Mouse (Mus musculus) heart, adult 2 months (tissue): ENCODE data around the gene Papola.

Experiments used
- CTCF ChIP-seq: fragments of 200-600 bp; IDR thresholded peaks from 2 replicates; pipeline ENCODE4 v1.8.1; 2022; ENCODE audit warnings: antibody characterized with exemption, mild to moderate bottlenecking, moderate library complexity
- EP300 ChIP-seq: fragments of 200-500 bp; IDR thresholded peaks from 2 replicates; pipeline ENCODE4 v1.6.1; 2011; ENCODE audit warnings: low read depth, low read length, control low read depth; ENCODE audit not compliant: insufficient read depth
- POLR2A ChIP-seq: fragments of 200-500 bp; IDR thresholded peaks from 2 replicates; pipeline ENCODE4 v1.6.1; 2011; ENCODE audit warnings: mild to moderate bottlenecking, low read depth, low read length, control low read depth; ENCODE audit not compliant: insufficient read depth

DNA sequence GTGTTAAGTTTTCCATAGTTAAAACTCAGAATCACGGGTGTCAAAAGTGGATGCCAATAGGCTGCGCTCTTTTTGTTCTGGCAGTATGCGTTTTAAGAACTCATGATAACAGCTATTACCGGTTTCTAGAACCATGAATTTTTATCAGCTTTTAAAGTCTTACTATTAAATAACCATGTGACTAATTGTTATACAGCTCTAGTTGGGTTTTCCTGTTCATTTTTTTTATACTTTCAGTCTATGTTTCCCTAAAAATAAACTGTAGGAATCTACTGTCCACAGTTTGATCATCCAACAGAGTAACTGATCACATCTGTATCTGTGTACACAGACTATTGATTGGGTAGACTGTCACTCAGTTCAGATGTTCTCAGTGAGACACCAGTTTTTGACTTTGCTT is 40.8 kb downstream of the Papola start:
- TF ChIP-seq CTCF: no peak
- TF ChIP-seq POLR2A: no peak
- no peak for TF ChIP-seq EP300
